Mouse (Mus musculus) heart, embryonic 14.5 days (tissue): ENCODE measurements around the gene Cdh7. TPM values are rescaled to one million over a fixed set of nuclear protein-coding genes. Genes with fewer than 3 reads are reported as not detected.
"Not testable (repeated sequence)": the region's sequence is repeated elsewhere in the genome, so short reads cannot be mapped to it uniquely, and the experiment has no call there.

ENCODE experiments used
- ATAC-seq: fragments of 200-750 bp; cut with Nextera tagmentation; 2 replicates; pipeline ENCODE4 v1.8.0; 2017; ENCODE audit warnings: low read depth, moderate TSS enrichment; ENCODE audit not compliant: insufficient number of reproducible peaks, insufficient read depth, low FRiP score
- H3K27ac ChIP-seq, 2 experiments: fragments of 200-500 bp in 1 of 2; fragments of 300-500 bp in 1 of 2; sonication (generic) in 1 of 2; replicated peaks in 1 of 2; 2 replicates each; pipeline ENCODE4 v1.5.1; 2012 to 2014; ENCODE audit warnings: low read depth in 2 of 2, low read length in 2 of 2, control low read depth in 1 of 2, mild to moderate bottlenecking in 1 of 2, mixed read lengths in 1 of 2; ENCODE audit not compliant: control insufficient read depth in 1 of 2, insufficient read depth in 1 of 2
- H3K27me3 ChIP-seq: fragments of 300-500 bp; sonication (generic); 2 replicates; pipeline ENCODE4 v1.6.1; 2014; ENCODE audit warnings: mild to moderate bottlenecking, low read length, control low read depth; ENCODE audit not compliant: control insufficient read depth, insufficient read depth
- H3K36me3 ChIP-seq: fragments of 300-500 bp; sonication (generic); 2 replicates; pipeline ENCODE4 v1.6.1; 2014; ENCODE audit warnings: mild to moderate bottlenecking, control low read depth, low read length, mixed read lengths; ENCODE audit not compliant: control insufficient read depth, insufficient read depth
- H3K4me1 ChIP-seq, 2 experiments: fragments of 200-500 bp in 1 of 2; fragments of 300-500 bp in 1 of 2; sonication (generic) in 1 of 2; 2 replicates each; pipeline ENCODE4 v1.6.1; 2012 to 2014; ENCODE audit warnings: low read length in 2 of 2, control low read depth in 1 of 2, mixed read lengths in 1 of 2; ENCODE audit not compliant: control insufficient read depth in 2 of 2, insufficient read depth in 2 of 2
- H3K4me2 ChIP-seq: fragments of 300-500 bp; sonication (generic); 2 replicates; pipeline ENCODE4 v1.6.1; 2014; ENCODE audit warnings: mild to moderate bottlenecking, low read length
- H3K4me3 ChIP-seq, 2 experiments: fragments of 200-500 bp in 1 of 2; fragments of 300-500 bp in 1 of 2; sonication (generic) in 1 of 2; 2 replicates each; pipeline ENCODE4 v1.5.1; 2012 to 2014; ENCODE audit warnings: low read length in 2 of 2, mild to moderate bottlenecking in 2 of 2, control low read depth in 1 of 2, low read depth in 1 of 2, moderate library complexity in 1 of 2; ENCODE audit not compliant: control insufficient read depth in 1 of 2, insufficient read depth in 1 of 2
- H3K9ac ChIP-seq: fragments of 300-500 bp; sonication (generic); 2 replicates; pipeline ENCODE4 v1.6.1; 2014; ENCODE audit warnings: mild to moderate bottlenecking, low read length
- H3K9me3 ChIP-seq: fragments of 300-500 bp; sonication (generic); 2 replicates; pipeline ENCODE4 v1.6.1; 2016; ENCODE audit warnings: low read length, control low read depth; ENCODE audit not compliant: control insufficient read depth
- WGBS: fragments of 180-500 bp; shearing (Covaris S2); extraction: QIAGEN DNeasy Blood & Tissue Kit; methylation state at CpG from one replicate; pipeline ENCODE4 v1.1.7; 2014; 5-methylcytosine and 5-hydroxymethylcytosine counted together
- polyA plus RNA-seq: library from polyadenylated mRNA; unstranded; fragments of >200 nt; fragmentation: Nextera tagmentation; extraction: Ambion mirVana; gene quantifications from 2 replicates; pipeline ENCODE4 v1.2.1, GENCODE M21; 2014

The Cdh7 gene
- polyA plus RNA-seq, 1 experiment from 2014 or later, result not detected

DNA sequence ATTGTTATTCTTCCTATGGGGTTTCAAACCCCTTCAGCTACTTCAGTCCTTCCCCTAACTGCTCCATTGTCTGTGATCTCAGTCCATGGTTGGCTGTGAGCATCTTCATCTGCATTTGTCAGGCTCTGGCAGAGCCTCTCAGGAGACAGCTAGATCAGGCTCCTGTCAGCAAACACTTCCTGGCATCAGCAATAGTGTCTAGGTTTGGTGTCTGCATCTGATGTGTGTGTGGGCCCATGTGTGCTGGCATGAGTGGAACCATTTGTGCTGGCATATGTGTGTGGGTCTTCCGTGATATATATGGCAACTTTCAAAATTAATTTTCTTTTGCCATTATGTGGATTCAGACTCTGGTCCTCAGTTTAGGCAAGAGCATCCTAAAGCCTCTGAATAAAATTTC is 85.2 kb downstream of the Cdh7 start:
- no peaks in the 10 kb centered on the region for H3K27me3 ChIP-seq
- H3K4me1 ChIP-seq, result no peaks in the 10 kb centered on the region
- ATAC-seq, result no peak
- no peak overlapping the region for H3K4me2 ChIP-seq
- no peak overlapping the region for H3K9ac ChIP-seq
- no peak overlapping the region for H3K27ac ChIP-seq
- H3K9me3 ChIP-seq, result no peaks in the 10 kb centered on the region
- 90% methylated on average over 1 of the region's 1 CpGs for WGBS
- no peak overlapping the region for H3K4me3 ChIP-seq
- no peaks in the 10 kb centered on the region for H3K36me3 ChIP-seq

DNA sequence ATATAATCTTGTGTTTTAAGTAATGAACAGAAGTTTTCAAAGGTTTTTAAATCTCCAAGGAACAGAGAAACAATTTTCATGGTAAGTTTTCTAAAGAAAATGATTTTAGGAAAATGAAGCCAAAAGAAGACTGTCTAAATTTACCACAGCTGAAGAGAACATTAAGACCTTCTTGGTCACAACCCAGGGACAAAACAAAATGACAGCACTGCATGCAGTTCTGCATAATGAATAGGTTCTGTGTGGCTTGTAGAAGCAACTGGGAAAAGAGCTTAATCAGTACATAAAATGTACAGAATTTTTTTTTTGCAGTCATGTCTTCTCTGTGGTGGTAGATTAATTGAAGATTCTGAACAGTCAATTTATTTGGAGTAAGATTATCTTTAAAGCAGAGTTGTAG is 96.2 kb downstream of the Cdh7 start:
- Histone ChIP-seq H3K4me1 (no peaks in the 10 kb centered on the region), H3K27me3 (no peaks in the 10 kb centered on the region), H3K27ac (no peak overlapping the region), H3K9me3 (no peaks in the 10 kb centered on the region), H3K9ac (no peak overlapping the region), H3K36me3 (no peaks in the 10 kb centered on the region), H3K4me3 (no peak overlapping the region), H3K4me2 (no peak overlapping the region)
- no peak for ATAC-seq

DNA sequence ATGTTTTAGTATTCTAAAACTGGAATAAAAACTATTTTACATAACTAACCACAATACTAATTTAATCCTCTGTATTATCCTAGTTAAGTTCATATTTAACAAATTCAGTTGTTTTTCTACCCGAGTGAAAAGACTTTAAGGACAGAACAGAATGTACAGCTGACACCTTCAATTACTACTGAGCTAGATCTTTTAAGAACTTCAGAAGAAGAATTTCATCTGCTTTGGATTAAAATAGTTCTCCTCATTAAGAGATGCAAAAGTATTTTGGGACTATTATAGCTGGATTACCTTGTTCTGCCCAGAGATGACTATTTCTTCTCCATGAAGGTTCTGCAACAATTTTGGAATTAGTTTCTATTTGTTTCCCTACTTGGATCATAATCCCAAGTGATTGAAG is 135.8 kb downstream of the Cdh7 start:
- H3K27me3 ChIP-seq, result no peaks in the 10 kb centered on the region
- WGBS, result 52% methylated on average over 1 of the region's 1 CpGs
- no peaks in the 10 kb centered on the region for H3K4me1 ChIP-seq
- no peaks in the 10 kb centered on the region for H3K36me3 ChIP-seq
- no peak for ATAC-seq
- no peak overlapping the region for H3K9ac ChIP-seq
- H3K27ac ChIP-seq, result no peak overlapping the region
- H3K4me2 ChIP-seq, result no peak overlapping the region
- no peaks in the 10 kb centered on the region for H3K9me3 ChIP-seq
- H3K4me3 ChIP-seq, result no peak overlapping the region

DNA sequence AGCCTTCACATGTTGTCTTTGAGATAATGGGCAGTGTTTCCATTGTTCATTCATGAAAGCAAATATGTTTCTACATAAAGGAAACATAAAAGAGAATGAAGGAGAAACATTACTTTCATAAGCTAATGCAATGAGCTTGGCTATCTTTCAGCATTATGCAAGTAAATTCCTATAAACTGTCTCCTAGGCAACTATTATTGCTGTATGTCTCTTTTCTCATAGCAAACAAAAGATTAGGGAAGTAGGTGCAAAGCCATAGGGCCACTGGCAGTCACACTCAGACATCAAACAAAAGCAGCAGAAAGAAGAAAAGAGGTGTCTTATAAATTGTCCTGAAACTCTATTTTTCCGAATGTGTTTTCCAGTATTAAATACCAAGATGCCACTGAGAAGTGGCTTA is 136.6 kb downstream of the Cdh7 start:
- H3K4me3 ChIP-seq, result no peak overlapping the region
- no peaks in the 10 kb centered on the region for H3K36me3 ChIP-seq
- no peaks in the 10 kb centered on the region for H3K9me3 ChIP-seq
- no peaks in the 10 kb centered on the region for H3K4me1 ChIP-seq
- no peak overlapping the region for H3K9ac ChIP-seq
- no peak overlapping the region for H3K4me2 ChIP-seq
- no peak for ATAC-seq
- H3K27me3 ChIP-seq, result no peaks in the 10 kb centered on the region
- 69% methylated on average over 1 of the region's 1 CpGs for WGBS
- H3K27ac ChIP-seq, result no peak overlapping the region

DNA sequence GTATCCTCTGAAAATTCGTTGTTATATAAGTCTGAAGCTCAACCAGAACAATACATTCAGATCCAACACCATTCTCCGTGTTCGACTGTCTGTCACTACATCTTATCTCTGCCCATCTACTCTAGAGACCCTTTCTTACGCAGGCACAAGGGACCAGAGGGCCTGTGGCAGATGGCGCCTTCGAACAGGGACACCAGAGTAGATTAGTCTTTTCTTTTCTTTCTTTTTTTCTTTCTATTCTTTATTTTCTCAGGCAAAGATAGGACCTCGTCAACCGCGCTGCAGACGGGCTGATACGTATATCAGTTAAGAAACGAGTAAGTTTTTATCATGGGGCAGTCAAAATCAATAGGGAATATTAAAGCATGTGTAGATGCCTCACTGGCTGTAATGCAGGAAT is 189.2 kb downstream of the Cdh7 start:
- not testable (repeated sequence) for ATAC-seq, H3K9me3 ChIP-seq, H3K36me3 ChIP-seq, H3K27ac ChIP-seq, H3K4me2 ChIP-seq, H3K27me3 ChIP-seq, H3K4me3 ChIP-seq, H3K9ac ChIP-seq, H3K4me1 ChIP-seq
- WGBS, result 83% methylated on average over 2 of the region's 12 CpGs
